Mouse (Mus musculus) myocyte (in vitro differentiated cells): ENCODE results near the gene Tyw5.

Experiments
- POLR2AphosphoS2 ChIP-seq: IDR thresholded peaks from one replicate; pipeline ENCODE4 v1.6.1; 2011; ENCODE audit warnings: low read depth, control low read depth; ENCODE audit not compliant: insufficient read length
- TCF12 ChIP-seq: IDR thresholded peaks from one replicate; pipeline ENCODE4 v1.6.1; 2011; ENCODE audit warnings: mild to moderate bottlenecking, control low read depth; ENCODE audit not compliant: poor library complexity, insufficient read depth, severe bottlenecking
- USF1 ChIP-seq: IDR thresholded peaks from one replicate; pipeline ENCODE4 v1.6.1; 2011; ENCODE audit warnings: low read depth, mild to moderate bottlenecking, control low read depth, moderate library complexity

DNA sequence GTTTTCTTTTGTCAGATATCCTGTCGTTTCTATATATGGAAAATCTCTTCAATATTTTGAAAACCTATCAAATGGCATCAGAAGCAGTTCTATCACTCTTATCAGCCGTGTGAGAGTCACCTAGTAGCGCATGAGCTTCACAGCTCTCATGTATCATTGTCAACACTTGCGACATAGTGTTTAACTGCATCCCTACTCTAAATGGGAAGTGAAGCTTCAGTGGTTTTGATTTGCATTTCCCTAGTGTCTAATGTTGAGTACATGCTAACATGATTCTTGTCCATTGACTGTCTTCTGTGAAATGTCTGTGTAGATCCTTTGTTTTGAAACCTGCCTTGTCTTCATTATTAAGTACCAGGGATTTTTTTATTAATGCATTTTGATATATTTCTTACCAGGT, 36.5 kb downstream of the Tyw5 start:
- TF ChIP-seq USF1 (no peak), POLR2AphosphoS2 (no peak), TCF12 (no peak)
